Mouse (Mus musculus): Measurements from ENCODE around the gene 4933424G06Rik. TPM values are rescaled to one million over a fixed set of nuclear protein-coding genes. Genes with fewer than 3 reads are reported as not detected.

The 4933424G06Rik gene
- total and polyA plus RNA-seq, 2 experiments from 2014 or later = 0.71 TPM; not detected in 1

- Histone ChIP-seq H3K9me3 (ENCODE audit: low read length) (no peaks in the 10 kb centered on the region), H3K27me3 (ENCODE audit: insufficient read depth, low read length) (no peaks in the 10 kb centered on the region), H3K27ac (ENCODE audit: low read depth, low read length) (peak within 1 kb of the TSS; percentile 57), H3K4me3 (ENCODE audit: low read depth, low read length) (peak within 1 kb of the TSS; percentile 85), H3K9ac (peak within 1 kb of the TSS; percentile 86), H3K36me3 (ENCODE audit: insufficient read depth) (peaks cover 21% of the 10 kb centered on the region), H3K4me1 (ENCODE audit: insufficient read depth) (no peaks in the 10 kb centered on the region), H3K4me2 (ENCODE audit: low read depth) (peak within 1 kb of the TSS; percentile 80)
- DNase-seq (peak; percentile 99), ATAC-seq (peak; percentile 98)
- no peak for TF ChIP-seq CTCF (IDR thresholded peaks at IDR 0.05; ENCODE audit: low read depth)
- 1% methylated on average over 68 of the region's 68 CpGs for WGBS
Measured at GRCm38 (mm10) chr1:36691271-36692155, 18.4 kb upstream of the 4933424G06Rik start, which contains the start of gene Cox5b. Gene Cox5b (plus strand): TSS chr1:36691449.

- no peak overlapping the region for H3K9ac ChIP-seq
- H3K36me3 ChIP-seq (ENCODE audit: insufficient read depth) = peaks cover 40% of the 10 kb centered on the region
- H3K4me3 ChIP-seq (ENCODE audit: low read depth, low read length) = no peak overlapping the region
- H3K27me3 ChIP-seq (ENCODE audit: insufficient read depth, low read length) = no peaks in the 10 kb centered on the region
- H3K4me1 ChIP-seq (ENCODE audit: insufficient read depth) = no peaks in the 10 kb centered on the region
- H3K9me3 ChIP-seq (ENCODE audit: low read length) = no peaks in the 10 kb centered on the region
- 91% methylated on average over 6 of the region's 6 CpGs for WGBS
- TF ChIP-seq CTCF (IDR thresholded peaks at IDR 0.05; ENCODE audit: low read depth) = no peak
- no peak for ATAC-seq
- no peak overlapping the region for H3K27ac ChIP-seq (ENCODE audit: low read depth, low read length)
- no peak overlapping the region for H3K4me2 ChIP-seq (ENCODE audit: low read depth)
- no peak for DNase-seq
Measured at GRCm38 (mm10) chr1:36694871-36695270, 15.1 kb upstream of the 4933424G06Rik start.

- peak; percentile 22; the same call in 1 of the 2 replicates for TF ChIP-seq CTCF (IDR thresholded peaks at IDR 0.05; ENCODE audit: low read depth)
- no peak overlapping the region for H3K27ac ChIP-seq (ENCODE audit: low read depth, low read length)
- no peaks in the 10 kb centered on the region for H3K27me3 ChIP-seq (ENCODE audit: insufficient read depth, low read length)
- H3K4me1 ChIP-seq (ENCODE audit: insufficient read depth) = no peaks in the 10 kb centered on the region
- H3K9ac ChIP-seq = no peak overlapping the region
- 78% methylated on average over 6 of the region's 6 CpGs for WGBS
- no peak overlapping the region for H3K4me2 ChIP-seq (ENCODE audit: low read depth)
- no peak overlapping the region for H3K4me3 ChIP-seq (ENCODE audit: low read depth, low read length)
- ATAC-seq (no peak), DNase-seq (no peak)
- peaks cover 56% of the 10 kb centered on the region for H3K36me3 ChIP-seq (ENCODE audit: insufficient read depth)
- H3K9me3 ChIP-seq (ENCODE audit: low read length) = no peaks in the 10 kb centered on the region
Measured at GRCm38 (mm10) chr1:36696411-36696810, 13.5 kb upstream of the 4933424G06Rik start.

DNA sequence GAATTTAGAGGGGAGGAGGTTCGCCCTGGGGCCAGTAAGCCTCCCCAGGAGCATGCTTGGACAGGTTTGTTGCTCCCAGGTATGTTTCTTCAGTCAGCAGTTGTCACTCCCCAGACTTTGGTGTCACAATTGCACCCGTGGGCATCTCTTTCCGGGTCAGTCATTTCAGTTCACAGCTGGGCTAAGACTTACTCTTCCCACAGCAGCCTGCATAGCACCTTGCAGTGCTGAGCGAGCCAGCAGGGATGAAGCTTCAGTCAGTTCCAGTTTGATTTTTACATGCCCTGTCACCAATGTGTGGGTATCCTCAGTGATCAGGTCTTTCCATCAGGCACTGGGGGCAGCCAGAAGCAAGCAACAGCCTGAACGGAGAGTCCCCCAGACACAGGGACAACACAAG lies 12.9 kb upstream of the 4933424G06Rik start:
- H3K9ac ChIP-seq = no peak overlapping the region
- no peaks in the 10 kb centered on the region for H3K9me3 ChIP-seq (ENCODE audit: low read length)
- H3K4me3 ChIP-seq (ENCODE audit: low read depth, low read length) = no peak overlapping the region
- peaks cover 62% of the 10 kb centered on the region for H3K36me3 ChIP-seq (ENCODE audit: insufficient read depth)
- ATAC-seq = no peak
- H3K4me1 ChIP-seq (ENCODE audit: insufficient read depth) = no peaks in the 10 kb centered on the region
- H3K27ac ChIP-seq (ENCODE audit: low read depth, low read length) = no peak overlapping the region
- no peaks in the 10 kb centered on the region for H3K27me3 ChIP-seq (ENCODE audit: insufficient read depth, low read length)
- 79% methylated on average over 5 of the region's 5 CpGs for WGBS
- TF ChIP-seq CTCF (IDR thresholded peaks at IDR 0.05; ENCODE audit: low read depth) = no peak
- DNase-seq = no peak
- no peak overlapping the region for H3K4me2 ChIP-seq (ENCODE audit: low read depth)

GRCm38 (mm10) chr1:36707166-36707565 lies 2.8 kb upstream of the 4933424G06Rik start:
- H3K4me3 ChIP-seq (ENCODE audit: low read depth, low read length) = no peak overlapping the region
- H3K9ac ChIP-seq = no peak overlapping the region
- no peak overlapping the region for H3K27ac ChIP-seq (ENCODE audit: low read depth, low read length)
- ATAC-seq (no peak), DNase-seq (no peak)
- peaks cover 13% of the 10 kb centered on the region for H3K4me1 ChIP-seq (ENCODE audit: insufficient read depth)
- H3K9me3 ChIP-seq (ENCODE audit: low read length) = no peaks in the 10 kb centered on the region
- H3K36me3 ChIP-seq (ENCODE audit: insufficient read depth) = peaks cover 45% of the 10 kb centered on the region
- no peaks in the 10 kb centered on the region for H3K27me3 ChIP-seq (ENCODE audit: insufficient read depth, low read length)
- H3K4me2 ChIP-seq (ENCODE audit: low read depth) = no peak overlapping the region
- no peak for TF ChIP-seq CTCF (IDR thresholded peaks at IDR 0.05; ENCODE audit: low read depth)
- 68% methylated on average over 2 of the region's 2 CpGs for WGBS

- no peaks in the 10 kb centered on the region for H3K27me3 ChIP-seq (ENCODE audit: insufficient read depth, low read length)
- H3K36me3 ChIP-seq (ENCODE audit: insufficient read depth) = peaks cover 39% of the 10 kb centered on the region
- no peak overlapping the region; the same call in 1 of the 2 replicates for H3K4me2 ChIP-seq (ENCODE audit: low read depth)
- H3K9me3 ChIP-seq (ENCODE audit: low read length) = no peaks in the 10 kb centered on the region
- no peak for DNase-seq
- H3K4me1 ChIP-seq (ENCODE audit: insufficient read depth) = peaks cover 13% of the 10 kb centered on the region
- no peak for TF ChIP-seq CTCF (IDR thresholded peaks at IDR 0.05; ENCODE audit: low read depth)
- H3K27ac ChIP-seq (ENCODE audit: low read depth, low read length) = no peak overlapping the region
- WGBS = 80% methylated on average over 3 of the region's 3 CpGs
- ATAC-seq = no peak
- H3K9ac ChIP-seq = 0 out of 2 replicates have a peak overlapping the region, but pooled peaks have one; percentile 6
- H3K4me3 ChIP-seq (ENCODE audit: low read depth, low read length) = no peak overlapping the region
Measured at GRCm38 (mm10) chr1:36707797-36708196, 2.2 kb upstream of the 4933424G06Rik start.

DNA sequence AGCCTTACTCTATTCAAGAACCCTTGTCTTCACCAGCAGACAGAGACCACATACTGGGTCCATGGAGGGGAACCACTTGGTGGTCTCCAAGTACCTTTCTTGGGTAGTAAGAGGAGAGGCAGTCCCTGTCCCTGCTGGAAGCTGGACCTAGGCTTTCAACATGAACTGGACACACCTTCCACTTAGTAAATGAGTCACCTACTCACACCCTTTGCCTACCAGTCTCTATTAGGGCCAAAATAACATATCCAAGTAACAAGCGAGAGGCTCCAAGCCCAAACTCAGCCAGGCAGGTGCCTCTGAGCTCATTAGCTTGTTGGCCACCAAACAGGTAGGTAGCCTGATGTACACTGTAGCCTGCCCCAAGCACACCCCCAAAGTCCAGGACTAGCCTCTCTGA lies 1.3 kb upstream of the 4933424G06Rik start:
- ATAC-seq (no peak), DNase-seq (no peak)
- no peak for TF ChIP-seq CTCF (IDR thresholded peaks at IDR 0.05; ENCODE audit: low read depth)
- H3K4me3 ChIP-seq (ENCODE audit: low read depth, low read length) = peak overlapping the region; percentile 97
- H3K9ac ChIP-seq = peak overlapping the region; percentile 91
- no peaks in the 10 kb centered on the region for H3K9me3 ChIP-seq (ENCODE audit: low read length)
- H3K4me2 ChIP-seq (ENCODE audit: low read depth) = peak overlapping the region; percentile 76
- H3K27me3 ChIP-seq (ENCODE audit: insufficient read depth, low read length) = no peaks in the 10 kb centered on the region
- peaks cover 13% of the 10 kb centered on the region for H3K4me1 ChIP-seq (ENCODE audit: insufficient read depth)
- WGBS = 87% methylated on average over 1 of the region's 1 CpGs
- no peak overlapping the region for H3K27ac ChIP-seq (ENCODE audit: low read depth, low read length)
- H3K36me3 ChIP-seq (ENCODE audit: insufficient read depth) = peaks cover 33% of the 10 kb centered on the region

All from forebrain, postnatal 0 days (tissue).